Mouse (Mus musculus): ENCODE measurements around the gene Itgae. TPM values are rescaled to one million over a fixed set of nuclear protein-coding genes. Genes with fewer than 3 reads are reported as not detected.

Gene Itgae
- polyA plus RNA-seq, 1 experiment from 2014 or later, result 0.19 TPM

DNA sequence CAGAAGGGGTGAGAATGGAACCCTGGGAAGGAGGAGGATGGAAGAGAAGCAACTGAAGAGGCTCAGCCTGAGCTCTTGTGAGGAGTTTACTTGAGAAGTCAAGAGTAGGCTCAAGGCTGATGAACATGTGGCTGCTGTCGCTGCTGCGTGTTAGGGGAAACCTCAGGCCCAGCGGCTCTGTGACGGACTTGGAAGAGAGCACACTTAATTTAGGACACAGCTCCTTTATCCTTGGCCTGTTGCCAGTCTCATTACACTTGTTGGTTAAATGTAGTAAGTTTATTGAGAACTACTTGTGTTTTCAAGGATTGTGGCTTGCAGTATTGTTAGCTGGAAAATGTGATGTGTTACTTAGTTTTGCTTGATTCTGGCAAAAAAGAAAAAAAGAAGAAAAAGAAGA lies 13.7 kb upstream of the Itgae start:
- no peak overlapping the region for H3K4me2 ChIP-seq (replicated peaks)
- no peak overlapping the region for H3K9ac ChIP-seq
- H3K27me3 ChIP-seq (replicated peaks), result no peaks in the 10 kb centered on the region
- no peak overlapping the region for H3K27ac ChIP-seq
- 72% methylated on average over 4 of the region's 4 CpGs for WGBS
- H3K36me3 ChIP-seq, result peaks cover 35% of the 10 kb centered on the region
- ATAC-seq, result no peak
- no peaks in the 10 kb centered on the region for H3K9me3 ChIP-seq
- no peaks in the 10 kb centered on the region for H3K4me1 ChIP-seq (replicated peaks)
- H3K4me3 ChIP-seq (replicated peaks), result no peak overlapping the region

DNA sequence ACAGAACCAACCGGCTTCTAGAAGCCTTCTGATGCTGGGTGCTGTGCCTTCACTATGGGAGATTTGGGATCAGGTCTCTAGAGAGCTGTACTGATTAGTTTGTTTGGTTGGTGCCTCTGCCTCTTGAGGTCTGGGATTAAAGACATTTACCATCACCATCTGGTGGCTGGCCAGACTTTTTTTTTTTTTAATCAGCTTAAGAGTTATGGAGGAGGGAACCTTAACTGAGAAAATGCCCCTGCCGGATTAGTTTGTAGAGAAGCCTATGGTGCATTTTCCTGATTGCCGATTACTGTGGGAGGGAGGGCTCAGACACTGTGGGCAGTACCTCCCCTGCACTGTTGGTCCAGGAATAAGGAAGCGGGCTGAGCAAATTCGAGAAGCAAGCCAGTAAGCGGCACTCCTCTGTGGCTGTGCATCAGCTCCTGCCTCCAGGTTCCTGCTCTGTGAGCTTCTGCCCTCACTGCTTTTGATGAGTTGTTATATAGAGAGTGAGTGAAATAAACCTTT lies 13.1 kb upstream of the Itgae start:
- Histone ChIP-seq H3K9ac (no peak overlapping the region), H3K9me3 (no peaks in the 10 kb centered on the region), H3K27ac (no peak overlapping the region), H3K27me3 (replicated peaks) (no peaks in the 10 kb centered on the region), H3K4me2 (replicated peaks) (no peak overlapping the region), H3K36me3 (peaks cover 35% of the 10 kb centered on the region), H3K4me1 (replicated peaks) (no peaks in the 10 kb centered on the region), H3K4me3 (replicated peaks) (no peak overlapping the region)
- 91% methylated on average over 6 of the region's 6 CpGs for WGBS
- ATAC-seq, result no peak

GRCm38 (mm10) chr11:73078615-73079014 lies 11.8 kb upstream of the Itgae start:
- no peak overlapping the region for H3K27ac ChIP-seq
- H3K9ac ChIP-seq, result no peak overlapping the region
- no peaks in the 10 kb centered on the region for H3K9me3 ChIP-seq
- 91% methylated on average over 8 of the region's 8 CpGs for WGBS
- no peak for ATAC-seq
- no peak overlapping the region for H3K4me3 ChIP-seq (replicated peaks)
- no peak overlapping the region for H3K4me2 ChIP-seq (replicated peaks)
- H3K27me3 ChIP-seq (replicated peaks), result no peaks in the 10 kb centered on the region
- H3K36me3 ChIP-seq, result peaks cover 25% of the 10 kb centered on the region
- no peaks in the 10 kb centered on the region for H3K4me1 ChIP-seq (replicated peaks)

- Histone ChIP-seq H3K4me1 (replicated peaks) (no peaks in the 10 kb centered on the region; the same call in 1 of the 2 replicates), H3K9ac (no peak overlapping the region), H3K27me3 (replicated peaks) (no peaks in the 10 kb centered on the region), H3K4me2 (replicated peaks) (no peak overlapping the region), H3K4me3 (replicated peaks) (no peak overlapping the region), H3K27ac (no peak overlapping the region), H3K36me3 (peaks cover 18% of the 10 kb centered on the region), H3K9me3 (no peaks in the 10 kb centered on the region)
- ATAC-seq, result no peak
- 92% methylated on average over 3 of the region's 3 CpGs for WGBS
These were observed 10.1 kb upstream of the Itgae start for GRCm38 (mm10) chr11:73080306-73080705.

GRCm38 (mm10) chr11:73084303-73084702 lies 6.1 kb upstream of the Itgae start:
- no peak for ATAC-seq
- H3K9ac ChIP-seq, result no peak overlapping the region
- WGBS, result 72% methylated on average over 6 of the region's 6 CpGs
- H3K36me3 ChIP-seq, result peaks cover 4% of the 10 kb centered on the region; the same call in 1 of the 2 replicates
- no peaks in the 10 kb centered on the region for H3K27me3 ChIP-seq (replicated peaks)
- H3K27ac ChIP-seq, result no peak overlapping the region
- H3K4me2 ChIP-seq (replicated peaks), result no peak overlapping the region
- H3K9me3 ChIP-seq, result no peaks in the 10 kb centered on the region
- H3K4me1 ChIP-seq (replicated peaks), result no peaks in the 10 kb centered on the region; the same call in 1 of the 2 replicates
- H3K4me3 ChIP-seq (replicated peaks), result no peak overlapping the region

GRCm38 (mm10) chr11:73084804-73085231 lies 5.6 kb upstream of the Itgae start:
- Histone ChIP-seq H3K4me1 (replicated peaks) (no peaks in the 10 kb centered on the region; the same call in 1 of the 2 replicates), H3K36me3 (no peaks in the 10 kb centered on the region), H3K9ac (no peak overlapping the region), H3K4me3 (replicated peaks) (no peak overlapping the region), H3K4me2 (replicated peaks) (no peak overlapping the region), H3K9me3 (no peaks in the 10 kb centered on the region), H3K27me3 (replicated peaks) (no peaks in the 10 kb centered on the region), H3K27ac (no peak overlapping the region)
- 58% methylated on average over 10 of the region's 10 CpGs for WGBS
- no peak for ATAC-seq

DNA sequence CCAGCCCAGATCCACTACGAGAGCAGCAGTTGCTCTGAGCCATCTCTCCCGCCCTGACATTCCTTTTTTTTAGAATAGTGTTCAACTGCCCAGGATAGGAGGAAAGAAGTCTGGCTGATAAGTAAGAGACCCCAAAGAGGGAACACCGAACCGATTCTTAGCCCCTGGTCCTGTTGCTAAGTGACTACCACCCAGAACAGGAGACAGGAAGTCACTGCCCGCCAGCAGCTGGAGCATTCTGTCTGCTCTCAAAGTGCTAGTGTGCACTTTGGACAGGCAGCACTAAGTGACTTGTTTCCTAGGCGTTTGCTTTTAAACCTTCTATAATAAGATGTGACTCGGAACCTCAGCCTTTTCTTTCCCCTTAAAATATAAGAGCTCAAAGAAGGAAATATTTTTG lies 5.0 kb upstream of the Itgae start:
- no peak for ATAC-seq
- 64% methylated on average over 7 of the region's 7 CpGs for WGBS
- no peaks in the 10 kb centered on the region for H3K27me3 ChIP-seq (replicated peaks)
- H3K27ac ChIP-seq, result 0 out of 2 replicates have a peak overlapping the region, but pooled peaks have one; percentile 19
- H3K4me2 ChIP-seq (replicated peaks), result no peak overlapping the region
- H3K9me3 ChIP-seq, result no peaks in the 10 kb centered on the region
- no peak overlapping the region for H3K9ac ChIP-seq
- H3K4me1 ChIP-seq (replicated peaks), result no peaks in the 10 kb centered on the region; the same call in 1 of the 2 replicates
- H3K36me3 ChIP-seq, result no peaks in the 10 kb centered on the region
- H3K4me3 ChIP-seq (replicated peaks), result no peak overlapping the region

- no peaks in the 10 kb centered on the region for H3K27me3 ChIP-seq (replicated peaks)
- H3K4me1 ChIP-seq (replicated peaks), result no peaks in the 10 kb centered on the region; the same call in 1 of the 2 replicates
- H3K27ac ChIP-seq, result no peak overlapping the region
- H3K36me3 ChIP-seq, result no peaks in the 10 kb centered on the region
- no peaks in the 10 kb centered on the region for H3K9me3 ChIP-seq
- H3K4me3 ChIP-seq (replicated peaks), result no peak overlapping the region
- 61% methylated on average over 6 of the region's 6 CpGs for WGBS
- no peak overlapping the region for H3K4me2 ChIP-seq (replicated peaks)
- ATAC-seq, result no peak
- no peak overlapping the region for H3K9ac ChIP-seq
These were observed 2.5 kb upstream of the Itgae start for GRCm38 (mm10) chr11:73087700-73088480.

- Histone ChIP-seq H3K27me3 (replicated peaks) (no peaks in the 10 kb centered on the region), H3K36me3 (no peaks in the 10 kb centered on the region), H3K9me3 (no peaks in the 10 kb centered on the region), H3K4me3 (replicated peaks) (no peak overlapping the region), H3K27ac (no peak overlapping the region), H3K4me2 (replicated peaks) (no peak overlapping the region), H3K9ac (no peak overlapping the region), H3K4me1 (replicated peaks) (no peaks in the 10 kb centered on the region)
- WGBS, result 75% methylated on average over 2 of the region's 2 CpGs
- ATAC-seq, result no peak
These were observed 443 bp downstream of the Itgae start for GRCm38 (mm10) chr11:73090826-73091225.

DNA sequence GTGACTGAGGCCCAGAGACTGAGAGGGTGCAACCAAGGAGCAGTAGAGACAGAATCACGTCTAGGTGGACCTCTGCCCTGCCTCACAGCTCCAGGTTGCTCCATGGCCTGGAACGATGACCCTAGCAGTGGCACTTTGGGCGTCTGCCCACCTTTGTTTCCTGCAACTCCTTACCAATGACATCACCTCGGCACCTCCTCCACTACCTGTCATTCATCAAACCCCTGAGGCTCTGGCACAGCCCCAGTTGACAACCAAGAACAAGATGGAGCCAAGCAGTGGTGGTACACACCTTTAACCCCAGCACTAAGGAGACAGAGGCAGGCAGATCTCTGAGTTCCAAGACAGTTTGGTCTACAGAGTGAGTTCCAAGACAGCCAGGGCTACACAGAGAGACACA lies 1.7 kb downstream of the Itgae start:
- Histone ChIP-seq H3K4me3 (replicated peaks) (no peak overlapping the region), H3K27me3 (replicated peaks) (no peaks in the 10 kb centered on the region), H3K36me3 (no peaks in the 10 kb centered on the region), H3K9ac (no peak overlapping the region), H3K9me3 (no peaks in the 10 kb centered on the region), H3K4me1 (replicated peaks) (no peaks in the 10 kb centered on the region), H3K4me2 (replicated peaks) (no peak overlapping the region), H3K27ac (no peak overlapping the region)
- no peak for ATAC-seq
- 67% methylated on average over 4 of the region's 4 CpGs for WGBS

- WGBS, result 72% methylated on average over 7 of the region's 7 CpGs
- no peak for ATAC-seq
- H3K36me3 ChIP-seq, result no peaks in the 10 kb centered on the region
These were observed 2.5 kb downstream of the Itgae start for GRCm38 (mm10) chr11:73092877-73093276.

GRCm38 (mm10) chr11:73094231-73094995 lies 4.0 kb downstream of the Itgae start:
- Histone ChIP-seq H3K4me1 (replicated peaks) (no peaks in the 10 kb centered on the region), H3K4me3 (replicated peaks) (no peak overlapping the region), H3K27ac (no peak overlapping the region), H3K36me3 (no peaks in the 10 kb centered on the region), H3K27me3 (replicated peaks) (no peaks in the 10 kb centered on the region), H3K9ac (no peak overlapping the region), H3K9me3 (no peaks in the 10 kb centered on the region), H3K4me2 (replicated peaks) (no peak overlapping the region)
- 74% methylated on average over 11 of the region's 11 CpGs for WGBS
- no peak for ATAC-seq

More at GRCm38 (mm10) chr11:73092877-73093276, 2.5 kb downstream of the Itgae start:
- no peaks in the 10 kb centered on the region for H3K9me3 ChIP-seq
- H3K4me1 ChIP-seq (replicated peaks), result no peaks in the 10 kb centered on the region
- no peak overlapping the region for H3K27ac ChIP-seq
- no peak overlapping the region for H3K4me3 ChIP-seq (replicated peaks)
- H3K27me3 ChIP-seq (replicated peaks), result no peaks in the 10 kb centered on the region
- no peak overlapping the region for H3K9ac ChIP-seq
- no peak overlapping the region for H3K4me2 ChIP-seq (replicated peaks)

All from intestine, embryonic 15.5 days (tissue).